Mouse (Mus musculus) forebrain, embryonic 13.5 days (tissue): ENCODE results near the gene Utp14b. TPM values are rescaled to one million over a fixed set of nuclear protein-coding genes. Genes with fewer than 3 reads are reported as not detected.

Source experiments
- ATAC-seq: fragments of 200-750 bp; cut with Nextera tagmentation; 2 replicates; pipeline ENCODE4 v1.8.0; 2017
- H3K27ac ChIP-seq: fragments of 300-500 bp; sonication (generic); 2 replicates; pipeline ENCODE4 v1.5.1; 2015; ENCODE audit warnings: inconsistent platforms, mild to moderate bottlenecking, moderate library complexity
- H3K27me3 ChIP-seq: fragments of 300-500 bp; sonication (generic); 2 replicates; pipeline ENCODE4 v1.6.1; 2015; ENCODE audit warnings: mild to moderate bottlenecking, inconsistent platforms
- H3K36me3 ChIP-seq: fragments of 300-500 bp; sonication (generic); 2 replicates; pipeline ENCODE4 v1.6.1; 2015; ENCODE audit warnings: mild to moderate bottlenecking, inconsistent platforms; ENCODE audit not compliant: poor library complexity, severe bottlenecking
- H3K4me1 ChIP-seq: fragments of 300-500 bp; sonication (generic); 2 replicates; pipeline ENCODE4 v1.6.1; 2015; ENCODE audit warnings: inconsistent platforms
- H3K4me2 ChIP-seq: fragments of 300-500 bp; sonication (generic); 2 replicates; pipeline ENCODE4 v1.6.1; 2015; ENCODE audit warnings: inconsistent platforms, mild to moderate bottlenecking, moderate library complexity
- H3K4me3 ChIP-seq: fragments of 300-500 bp; sonication (generic); 2 replicates; pipeline ENCODE4 v1.5.1; 2015; ENCODE audit warnings: mild to moderate bottlenecking, inconsistent platforms
- H3K9ac ChIP-seq: fragments of 300-500 bp; sonication (generic); 2 replicates; pipeline ENCODE4 v1.6.1; 2015; ENCODE audit warnings: mild to moderate bottlenecking, inconsistent platforms
- H3K9me3 ChIP-seq: fragments of 300-500 bp; sonication (generic); replicated peaks from 2 replicates; pipeline ENCODE4 v1.6.1; 2016; ENCODE audit warnings: inconsistent platforms
- WGBS: fragments of 180-500 bp; shearing (Covaris S2); methylation state at CpG from one replicate; pipeline ENCODE4 v1.1.7; 2015; 5-methylcytosine and 5-hydroxymethylcytosine counted together
- polyA plus RNA-seq: library from polyadenylated mRNA; unstranded; fragments of >200 nt; fragmentation: Nextera tagmentation; extraction: Ambion mirVana; gene quantifications from 2 replicates; pipeline ENCODE4 v1.2.1, GENCODE M21; 2015

Utp14b gene
- polyA plus RNA-seq, 1 experiment from 2014 or later: 2.8 TPM

DNA sequence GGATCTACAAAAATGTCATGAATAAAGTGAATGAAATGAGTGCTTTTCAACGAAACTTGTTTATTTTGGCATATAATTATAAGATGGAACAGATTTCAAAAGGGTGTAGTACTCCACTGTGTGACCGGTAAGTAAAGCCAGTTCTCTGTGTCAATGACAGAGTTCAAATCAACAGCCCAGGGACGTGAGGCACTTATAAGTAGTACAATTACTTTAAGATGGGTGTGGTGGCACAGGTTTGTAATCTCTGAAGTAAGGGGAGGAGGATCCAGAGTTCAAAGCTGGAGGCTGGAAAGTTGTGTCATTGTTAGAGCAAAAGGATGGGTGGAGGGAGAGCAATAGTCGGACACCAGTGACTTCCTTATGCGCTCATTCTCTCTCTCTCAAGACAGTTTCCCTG, 39.1 kb downstream of the Utp14b start:
- Histone ChIP-seq H3K4me3 (no peak overlapping the region), H3K9ac (no peak overlapping the region), H3K36me3 (peaks cover 82% of the 10 kb centered on the region), H3K4me2 (no peak overlapping the region), H3K9me3 (no peaks in the 10 kb centered on the region), H3K27ac (no peak overlapping the region), H3K4me1 (no peaks in the 10 kb centered on the region), H3K27me3 (no peaks in the 10 kb centered on the region)
- 89% methylated on average over 5 of the region's 5 CpGs for WGBS
- no peak for ATAC-seq

DNA sequence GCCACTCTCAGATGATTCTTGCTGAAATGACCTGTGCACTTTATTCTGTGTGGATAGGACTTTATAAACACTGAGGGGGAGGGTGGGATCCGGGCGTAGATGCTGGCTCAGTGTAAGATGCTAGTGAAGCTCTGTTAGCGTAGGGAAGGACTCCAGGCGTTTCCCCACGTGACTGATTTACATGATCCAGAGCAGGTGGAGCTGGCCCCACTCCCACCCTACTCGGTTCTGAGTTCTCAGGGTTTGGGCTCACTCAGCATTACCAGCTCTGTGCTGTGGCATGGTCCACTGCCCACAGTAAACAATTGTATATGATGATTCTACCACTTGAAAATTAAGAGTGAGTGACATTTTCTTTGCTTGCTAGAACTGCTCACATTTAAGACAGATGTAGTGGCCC, 40.3 kb downstream of the Utp14b start:
- WGBS: 87% methylated on average over 6 of the region's 6 CpGs
- no peaks in the 10 kb centered on the region for H3K27me3 ChIP-seq
- H3K36me3 ChIP-seq: peaks cover 82% of the 10 kb centered on the region
- H3K27ac ChIP-seq: no peak overlapping the region
- no peak overlapping the region for H3K9ac ChIP-seq
- no peak for ATAC-seq
- H3K4me3 ChIP-seq: no peak overlapping the region
- H3K4me1 ChIP-seq: no peaks in the 10 kb centered on the region
- H3K4me2 ChIP-seq: no peak overlapping the region
- H3K9me3 ChIP-seq: no peaks in the 10 kb centered on the region

DNA sequence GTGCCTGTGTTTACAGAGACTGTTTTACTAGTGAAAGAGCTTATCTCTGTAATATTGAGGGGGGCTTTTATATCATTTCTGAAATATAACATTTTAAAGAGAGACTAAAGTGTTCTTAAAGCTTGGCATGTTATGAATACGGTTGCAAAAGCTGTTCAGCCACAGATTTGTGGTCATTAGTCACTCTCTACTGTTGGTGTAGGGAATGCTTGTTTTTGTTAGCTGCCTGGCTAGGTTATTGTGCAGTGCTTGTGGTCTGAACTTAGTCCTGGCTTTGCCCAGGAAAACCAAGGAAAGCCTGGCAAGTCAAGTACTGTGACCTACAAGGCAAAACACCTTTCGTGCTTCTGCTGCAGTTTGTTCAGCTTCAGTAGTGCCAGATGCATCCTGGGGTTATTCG, 43.9 kb downstream of the Utp14b start:
- H3K27ac ChIP-seq: no peak overlapping the region
- no peaks in the 10 kb centered on the region for H3K4me1 ChIP-seq
- H3K9me3 ChIP-seq: no peaks in the 10 kb centered on the region
- H3K4me3 ChIP-seq: no peak overlapping the region
- no peak for ATAC-seq
- H3K27me3 ChIP-seq: no peaks in the 10 kb centered on the region
- H3K9ac ChIP-seq: no peak overlapping the region
- no peak overlapping the region for H3K4me2 ChIP-seq
- peaks cover 79% of the 10 kb centered on the region for H3K36me3 ChIP-seq
- WGBS: 89% methylated on average over 3 of the region's 3 CpGs

DNA sequence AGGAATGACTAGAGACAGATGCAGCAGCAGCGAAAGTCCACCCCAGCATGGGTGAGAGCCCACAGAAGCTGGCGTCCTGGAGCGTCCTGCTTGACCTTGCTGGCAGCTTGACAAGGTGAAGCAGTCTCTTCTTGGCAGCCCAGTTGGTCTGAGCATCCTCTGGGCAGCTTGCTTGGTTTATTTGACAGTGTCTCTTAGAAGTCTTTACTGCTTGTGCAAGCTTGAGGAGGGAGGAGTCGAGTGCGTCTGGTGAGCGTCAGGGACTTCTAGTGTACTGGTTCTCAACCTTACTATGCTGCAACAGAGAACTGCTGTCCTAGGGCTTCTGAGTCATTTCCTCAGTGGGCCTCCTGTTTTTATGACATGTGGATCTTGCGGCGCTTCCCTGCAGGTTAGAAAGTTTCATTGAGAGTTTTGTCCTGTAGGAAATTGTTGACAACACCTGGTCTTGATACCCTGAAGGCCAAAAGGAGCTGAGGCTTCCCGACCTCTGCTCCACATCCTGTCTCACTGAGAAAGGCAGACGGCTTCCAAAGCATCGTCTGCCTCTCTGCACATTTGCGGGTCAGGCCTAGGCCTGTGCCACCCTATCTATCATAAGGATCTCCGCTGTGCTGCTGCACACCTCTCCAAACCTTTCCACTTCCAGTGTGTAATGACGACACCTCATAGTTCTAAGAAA, 44.6 kb downstream of the Utp14b start:
- Histone ChIP-seq H3K4me1 (no peaks in the 10 kb centered on the region), H3K27ac (no peak overlapping the region), H3K4me3 (no peak overlapping the region), H3K27me3 (no peaks in the 10 kb centered on the region), H3K9me3 (no peaks in the 10 kb centered on the region), H3K9ac (no peak overlapping the region), H3K4me2 (no peak overlapping the region), H3K36me3 (peaks cover 73% of the 10 kb centered on the region)
- ATAC-seq: no peak
- 94% methylated on average over 14 of the region's 14 CpGs for WGBS

DNA sequence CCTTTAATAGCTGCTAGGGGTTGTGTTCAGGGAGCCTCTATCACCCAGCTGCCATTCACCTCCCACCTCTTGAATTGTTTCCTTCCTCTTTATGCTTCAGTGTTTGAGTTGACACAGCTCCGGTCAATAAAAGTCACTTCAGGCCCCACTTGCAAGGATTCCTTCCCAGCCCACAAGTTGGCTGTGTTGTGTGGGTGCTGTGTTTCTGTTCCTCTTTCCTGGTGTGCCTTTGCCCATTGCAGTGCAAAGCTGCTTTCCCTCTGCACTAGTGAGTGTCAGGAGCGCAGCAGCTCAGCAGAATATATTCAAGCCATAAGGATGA, 45.1 kb downstream of the Utp14b start:
- ATAC-seq: no peak
- H3K27me3 ChIP-seq: no peaks in the 10 kb centered on the region
- H3K4me1 ChIP-seq: no peaks in the 10 kb centered on the region
- no peak overlapping the region for H3K9ac ChIP-seq
- peaks cover 70% of the 10 kb centered on the region for H3K36me3 ChIP-seq
- 94% methylated on average over 2 of the region's 2 CpGs for WGBS
- H3K27ac ChIP-seq: no peak overlapping the region
- no peaks in the 10 kb centered on the region for H3K9me3 ChIP-seq
- H3K4me3 ChIP-seq: no peak overlapping the region
- no peak overlapping the region for H3K4me2 ChIP-seq

DNA sequence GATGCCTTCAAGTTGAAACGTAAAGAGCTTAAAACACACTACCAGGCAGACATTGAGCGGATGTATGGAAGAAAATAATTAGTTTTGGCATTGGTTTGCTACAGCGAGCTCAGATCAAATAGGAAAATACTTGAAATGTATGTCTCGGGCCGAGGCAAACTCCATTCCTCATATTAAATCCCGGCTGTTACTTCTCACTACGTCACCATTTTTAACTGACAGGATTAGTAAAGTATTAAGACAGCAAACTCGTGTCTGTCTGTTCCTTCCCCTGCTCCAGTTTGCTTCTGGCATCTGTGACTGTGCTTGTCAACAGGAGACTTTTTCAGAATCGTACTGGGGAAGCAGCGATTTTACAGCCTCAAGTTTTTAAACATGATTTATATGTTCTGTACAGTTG, 48.5 kb downstream of the Utp14b start:
- Histone ChIP-seq H3K27ac (no peak overlapping the region), H3K9ac (no peak overlapping the region), H3K4me3 (no peak overlapping the region), H3K27me3 (no peaks in the 10 kb centered on the region), H3K4me1 (no peaks in the 10 kb centered on the region), H3K36me3 (peaks cover 44% of the 10 kb centered on the region), H3K9me3 (no peaks in the 10 kb centered on the region), H3K4me2 (no peak overlapping the region)
- ATAC-seq: no peak
- WGBS: 94% methylated on average over 10 of the region's 10 CpGs

DNA sequence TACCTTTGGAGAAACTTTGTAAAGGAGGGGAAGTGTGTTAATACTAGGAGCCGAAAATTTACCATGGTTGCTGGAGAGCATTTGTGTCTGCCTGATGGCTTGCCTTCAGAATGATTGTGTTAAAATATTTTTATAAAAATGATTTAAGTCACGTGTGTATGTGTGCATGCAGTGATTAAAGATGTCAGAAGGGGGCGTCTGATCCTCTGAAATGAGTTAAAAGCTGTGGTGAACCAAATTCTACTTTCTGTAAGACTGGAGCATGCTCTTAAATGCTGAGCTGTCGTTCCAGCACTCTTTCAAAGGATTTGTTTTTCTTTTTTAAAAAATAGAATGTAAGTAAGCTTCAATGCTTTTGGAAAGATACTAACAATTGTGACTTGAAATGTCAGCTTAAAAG, 49.4 kb downstream of the Utp14b start:
- Histone ChIP-seq H3K4me3 (no peak overlapping the region), H3K27me3 (no peaks in the 10 kb centered on the region), H3K9ac (no peak overlapping the region), H3K27ac (no peak overlapping the region), H3K9me3 (no peaks in the 10 kb centered on the region), H3K4me2 (no peak overlapping the region), H3K4me1 (no peaks in the 10 kb centered on the region), H3K36me3 (peaks cover 35% of the 10 kb centered on the region)
- WGBS: 62% methylated on average over 4 of the region's 4 CpGs
- ATAC-seq: no peak

DNA sequence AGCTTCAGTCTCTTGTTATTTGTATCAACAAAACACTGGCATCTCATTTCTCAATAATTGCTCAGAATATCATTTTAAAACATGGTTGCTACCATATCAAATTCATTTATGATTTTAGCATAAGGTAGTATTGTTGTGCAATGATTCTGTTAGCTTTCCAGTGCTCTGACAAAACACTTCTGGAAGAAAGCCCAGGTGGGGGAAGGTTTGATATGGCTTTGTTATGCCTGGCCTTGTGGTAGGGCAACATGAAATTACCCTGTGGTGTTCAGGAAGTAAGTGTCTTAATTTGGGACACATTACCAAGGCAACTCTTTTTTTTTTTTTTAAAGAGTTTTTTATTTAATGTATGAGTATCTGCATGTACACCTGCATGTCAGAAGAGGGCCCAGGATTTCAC, 52.2 kb downstream of the Utp14b start:
- no peak overlapping the region for H3K4me2 ChIP-seq
- peaks cover 8% of the 10 kb centered on the region; the same call in 1 of the 2 replicates for H3K36me3 ChIP-seq
- H3K4me1 ChIP-seq: no peaks in the 10 kb centered on the region
- H3K9ac ChIP-seq: no peak overlapping the region
- no peaks in the 10 kb centered on the region for H3K9me3 ChIP-seq
- no peak overlapping the region for H3K27ac ChIP-seq
- ATAC-seq: no peak
- H3K27me3 ChIP-seq: no peaks in the 10 kb centered on the region
- no peak overlapping the region for H3K4me3 ChIP-seq

DNA sequence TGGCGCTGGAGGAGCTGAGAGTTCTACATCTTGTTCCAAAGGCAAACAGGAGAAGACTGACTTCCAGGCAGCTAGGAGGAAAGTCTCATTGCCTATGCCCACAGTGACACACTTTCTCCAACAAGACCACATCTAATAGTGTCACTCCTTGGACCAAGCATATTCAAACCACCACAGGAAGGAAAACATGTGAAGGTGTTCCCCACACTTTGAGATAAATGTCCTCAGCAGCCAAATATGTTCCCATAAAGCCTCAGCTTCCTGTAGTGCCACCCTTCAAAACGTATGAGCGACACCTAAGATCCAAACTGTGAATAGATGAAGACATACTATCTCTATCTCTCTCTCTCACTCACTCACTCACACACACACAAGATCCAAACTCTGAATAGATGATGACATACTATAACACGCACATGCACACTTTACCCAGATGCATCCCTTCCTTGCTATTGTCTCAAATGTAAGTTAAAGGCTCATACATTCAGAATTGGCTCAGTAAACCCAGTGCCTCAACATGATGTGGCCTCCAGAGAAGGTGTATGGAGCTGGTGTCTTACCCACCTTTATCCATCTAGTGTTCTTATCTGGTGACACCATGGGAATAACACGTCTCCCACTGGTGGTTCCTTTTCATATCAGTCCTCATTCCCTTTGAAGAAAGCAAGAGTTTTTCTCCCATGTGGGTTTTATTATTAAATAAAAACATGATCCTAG, 52.9 kb downstream of the Utp14b start:
- H3K27ac ChIP-seq: no peak overlapping the region
- no peaks in the 10 kb centered on the region for H3K4me1 ChIP-seq
- peaks cover 6% of the 10 kb centered on the region; the same call in 1 of the 2 replicates for H3K36me3 ChIP-seq
- no peaks in the 10 kb centered on the region for H3K27me3 ChIP-seq
- no peak for ATAC-seq
- H3K4me2 ChIP-seq: no peak overlapping the region
- H3K4me3 ChIP-seq: no peak overlapping the region
- no peaks in the 10 kb centered on the region for H3K9me3 ChIP-seq
- no peak overlapping the region for H3K9ac ChIP-seq
- 91% methylated on average over 5 of the region's 5 CpGs for WGBS

Other genes with a start within 250 kb of the Utp14b start
- 142 and 145 TPM in 2 replicates for gene Farsb, start 169.1 kb upstream of the Utp14b start, polyA plus RNA-seq
- 0.21 and 0.49 TPM in 2 replicates for gene Mogat1, start 147.0 kb upstream of the Utp14b start, polyA plus RNA-seq
- 0.12 and 0.57 TPM in 2 replicates for gene BC035947, start 145.9 kb upstream of the Utp14b start, polyA plus RNA-seq
- gene Acsl3, start 213 bp upstream of the Utp14b start, polyA plus RNA-seq: 63.4 and 76.1 TPM in 2 replicates
- 0.71 and 0.79 TPM in 2 replicates for gene Kcne4, start 158.7 kb downstream of the Utp14b start, polyA plus RNA-seq